Comparison of ENCODE assay signal across 14 mouse cellular contexts in genomic region chr10:11888953-11889352, GRCm38 (mm10).
"Had no signal": no experiment of that assay in that cellular context is flagged by ENCODE, and none has a peak within 500 bp of the region (broad histone marks: within the 10 kb centered on the region; RNA-seq: fewer than 3 reads in every experiment).

No protein-coding gene starts in this region.

- DNase-seq: kidney, postnatal 36 days; layer of hippocampus, adult 9-11 months; layer of hippocampus, postnatal 36 days; lung, embryonic 14.5 days; lung, postnatal 10 days; lung, postnatal 4 days; midbrain, embryonic 14.5 days; right cerebral cortex, postnatal 14 days; thymus, postnatal 36 days had no signal

- H3K9me3 ChIP-seq: limb, embryonic 15.5 days; liver, embryonic 12.5 days; midbrain, embryonic 10.5 days; neural tube, embryonic 13.5 days had no signal

- H3K36me3 ChIP-seq: limb, embryonic 15.5 days; liver, embryonic 12.5 days; midbrain, embryonic 10.5 days; neural tube, embryonic 13.5 days had no signal

- ATAC-seq: liver, embryonic 12.5 days had no signal

- H3K4me2 ChIP-seq: limb, embryonic 15.5 days; liver, embryonic 12.5 days; lung, embryonic 14.5 days; neural tube, embryonic 13.5 days had no signal

- H3K27ac ChIP-seq: kidney, postnatal 0 days; limb, embryonic 15.5 days; liver, embryonic 12.5 days; midbrain, embryonic 10.5 days; neural tube, embryonic 13.5 days had no signal

- H3K4me3 ChIP-seq: limb, embryonic 15.5 days; liver, embryonic 12.5 days; midbrain, embryonic 10.5 days; neural tube, embryonic 13.5 days had no signal

- H3K9ac ChIP-seq: limb, embryonic 15.5 days; liver, embryonic 12.5 days; lung, embryonic 14.5 days; neural tube, embryonic 13.5 days had no signal

- H3K4me1 ChIP-seq: limb, embryonic 15.5 days; liver, embryonic 12.5 days; midbrain, embryonic 10.5 days; neural tube, embryonic 13.5 days had no signal

- H3K27me3 ChIP-seq: limb, embryonic 15.5 days; liver, embryonic 12.5 days; neural tube, embryonic 13.5 days had no signal
